Mouse (Mus musculus) embryonic facial prominence, embryonic 14.5 days (tissue): Measurements from ENCODE around the gene Git1. TPM values are rescaled to one million over a fixed set of nuclear protein-coding genes. Genes with fewer than 3 reads are reported as not detected.

Experiments used
- ATAC-seq: fragments of 200-750 bp; cut with Nextera tagmentation; 2 replicates; pipeline ENCODE4 v1.8.0; 2017; ENCODE audit warnings: low read depth, moderate number of reproducible peaks, moderate TSS enrichment
- DNase-seq: peaks from one replicate; pipeline ENCODE4 v3.0.0-alpha.2; 2015; ENCODE audit warnings: low spot score
- H3K27ac ChIP-seq: fragments of 300-500 bp; sonication (generic); replicated peaks from 2 replicates; pipeline ENCODE4 v1.5.1; 2014; ENCODE audit warnings: low read depth, mild to moderate bottlenecking, low read length, moderate library complexity
- H3K27me3 ChIP-seq: fragments of 300-500 bp; sonication (generic); replicated peaks from 2 replicates; pipeline ENCODE4 v1.6.1; 2014; ENCODE audit warnings: low read length; ENCODE audit not compliant: control insufficient read depth, insufficient read depth
- H3K36me3 ChIP-seq: fragments of 300-500 bp; sonication (generic); 2 replicates; pipeline ENCODE4 v1.6.1; 2014; ENCODE audit warnings: low read length, mixed read lengths; ENCODE audit not compliant: control insufficient read depth, insufficient read depth
- H3K4me1 ChIP-seq: fragments of 300-500 bp; sonication (generic); 2 replicates; pipeline ENCODE4 v1.6.1; 2014; ENCODE audit warnings: antibody characterized with exemption, low read length; ENCODE audit not compliant: control insufficient read depth, insufficient read depth
- H3K4me2 ChIP-seq: fragments of 300-500 bp; sonication (generic); 2 replicates; pipeline ENCODE4 v1.6.1; 2014; ENCODE audit warnings: low read depth, mild to moderate bottlenecking, low read length, moderate library complexity, mixed read lengths
- H3K4me3 ChIP-seq: fragments of 300-500 bp; sonication (generic); 2 replicates; pipeline ENCODE4 v1.5.1; 2014; ENCODE audit warnings: low read depth, mild to moderate bottlenecking, low read length
- H3K9ac ChIP-seq: fragments of 300-500 bp; sonication (generic); 2 replicates; pipeline ENCODE4 v1.6.1; 2014; ENCODE audit warnings: low read depth, mild to moderate bottlenecking, low read length, moderate library complexity, mixed read lengths
- H3K9me3 ChIP-seq: fragments of 300-500 bp; sonication (generic); 2 replicates; pipeline ENCODE4 v1.6.1; 2016; ENCODE audit warnings: low read length; ENCODE audit not compliant: control insufficient read depth
- WGBS: fragments of 180-500 bp; shearing (Covaris S2); extraction: QIAGEN DNeasy Blood & Tissue Kit; methylation state at CpG from one replicate; pipeline ENCODE4 v1.1.7; 2014; 5-methylcytosine and 5-hydroxymethylcytosine counted together
- polyA plus RNA-seq: library from polyadenylated mRNA; unstranded; fragments of >200 nt; fragmentation: Nextera tagmentation; extraction: Ambion mirVana; gene quantifications from 2 replicates; pipeline ENCODE4 v1.2.1, GENCODE M21; 2014

The Git1 gene
- polyA plus RNA-seq, 1 experiment from 2014 or later, result 15.1 TPM

- H3K4me1 ChIP-seq, result no peaks in the 10 kb centered on the region
- peaks cover 43% of the 10 kb centered on the region for H3K27me3 ChIP-seq
- no peak overlapping the region for H3K27ac ChIP-seq
- no peaks in the 10 kb centered on the region for H3K9me3 ChIP-seq
- no peak for DNase-seq
- peak overlapping the region; percentile 62 for H3K9ac ChIP-seq
- H3K4me3 ChIP-seq, result peak overlapping the region; percentile 55
- 0 out of 2 replicates have a peak, but pooled peaks cover 4% of the 10 kb centered on the region for H3K36me3 ChIP-seq
- 3% methylated on average over 6 of the region's 6 CpGs for WGBS
- H3K4me2 ChIP-seq, result peak overlapping the region; percentile 99
- ATAC-seq, result no peak
Observed at GRCm38 (mm10) chr11:77461856-77462255, 31.5 kb upstream of the Git1 start.

- peaks cover 50% of the 10 kb centered on the region for H3K27me3 ChIP-seq
- no peaks in the 10 kb centered on the region for H3K9me3 ChIP-seq
- DNase-seq (peak; percentile 51), ATAC-seq (peak; percentile 72)
- WGBS, result 1% methylated on average over 41 of the region's 73 CpGs
- 0 out of 2 replicates have a peak, but pooled peaks cover 3% of the 10 kb centered on the region for H3K4me1 ChIP-seq
- peak within 1 kb of the TSS; percentile 55 for H3K4me3 ChIP-seq
- peak within 1 kb of the TSS; percentile 99 for H3K4me2 ChIP-seq
- H3K9ac ChIP-seq, result peak within 1 kb of the TSS; percentile 62
- 0 out of 2 replicates have a peak, but pooled peaks cover 3% of the 10 kb centered on the region for H3K36me3 ChIP-seq
- H3K27ac ChIP-seq, result no peak within 1 kb of the TSS
Observed at GRCm38 (mm10) chr11:77462283-77463100, 30.9 kb upstream of the Git1 start, which contains the start of gene Coro6. Gene Coro6, plus strand, starts transcription at chr11:77462411.

- WGBS, result 40% methylated on average over 8 of the region's 8 CpGs
- DNase-seq, result no peak
- Histone ChIP-seq H3K9ac (no peak overlapping the region), H3K4me1 (0 out of 2 replicates have a peak, but pooled peaks cover 3% of the 10 kb centered on the region), H3K27ac (no peak overlapping the region), H3K36me3 (no peaks in the 10 kb centered on the region), H3K27me3 (peaks cover 55% of the 10 kb centered on the region), H3K4me3 (peak overlapping the region; percentile 55), H3K9me3 (no peaks in the 10 kb centered on the region), H3K4me2 (peak overlapping the region; percentile 99)
- ATAC-seq, result no peak
Observed at GRCm38 (mm10) chr11:77463101-77463445, 30.3 kb upstream of the Git1 start.

- H3K27me3 ChIP-seq, result peaks cover 62% of the 10 kb centered on the region
- H3K27ac ChIP-seq, result no peak overlapping the region
- WGBS, result 77% methylated on average over 10 of the region's 10 CpGs
- H3K9ac ChIP-seq, result no peak overlapping the region
- no peaks in the 10 kb centered on the region for H3K9me3 ChIP-seq
- no peaks in the 10 kb centered on the region for H3K36me3 ChIP-seq
- H3K4me1 ChIP-seq, result 0 out of 2 replicates have a peak, but pooled peaks cover 3% of the 10 kb centered on the region
- H3K4me3 ChIP-seq, result no peak overlapping the region
- ATAC-seq (no peak), DNase-seq (no peak)
- H3K4me2 ChIP-seq, result no peak overlapping the region
Observed at GRCm38 (mm10) chr11:77463786-77464185, 29.6 kb upstream of the Git1 start.

GRCm38 (mm10) chr11:77464684-77465083, 28.7 kb upstream of the Git1 start:
- no peak overlapping the region for H3K4me2 ChIP-seq
- no peaks in the 10 kb centered on the region for H3K36me3 ChIP-seq
- no peak overlapping the region for H3K27ac ChIP-seq
- no peak overlapping the region for H3K4me3 ChIP-seq
- 0 out of 2 replicates have a peak, but pooled peaks cover 3% of the 10 kb centered on the region for H3K4me1 ChIP-seq
- DNase-seq (peak; percentile 38), ATAC-seq (no peak)
- H3K9me3 ChIP-seq, result no peaks in the 10 kb centered on the region
- H3K9ac ChIP-seq, result no peak overlapping the region
- H3K27me3 ChIP-seq, result peaks cover 63% of the 10 kb centered on the region
- WGBS, result 40% methylated on average over 4 of the region's 4 CpGs

- Histone ChIP-seq H3K4me2 (no peak overlapping the region), H3K4me1 (0 out of 2 replicates have a peak, but pooled peaks cover 3% of the 10 kb centered on the region), H3K4me3 (no peak overlapping the region), H3K9me3 (no peaks in the 10 kb centered on the region), H3K9ac (no peak overlapping the region), H3K27ac (no peak overlapping the region), H3K27me3 (peaks cover 63% of the 10 kb centered on the region), H3K36me3 (no peaks in the 10 kb centered on the region)
- 70% methylated on average over 3 of the region's 3 CpGs for WGBS
- DNase-seq (no peak), ATAC-seq (no peak)
Observed at GRCm38 (mm10) chr11:77465111-77465510, 28.3 kb upstream of the Git1 start.

GRCm38 (mm10) chr11:77466544-77466943, 26.8 kb upstream of the Git1 start:
- no peak overlapping the region for H3K4me3 ChIP-seq
- ATAC-seq, result no peak

GRCm38 (mm10) chr11:77467157-77467556, 26.2 kb upstream of the Git1 start:
- DNase-seq (peak; percentile 53), ATAC-seq (peak; percentile 64)
- Histone ChIP-seq H3K27me3 (peaks cover 44% of the 10 kb centered on the region), H3K4me2 (peak overlapping the region; percentile 26), H3K27ac (no peak overlapping the region), H3K36me3 (peaks cover 15% of the 10 kb centered on the region), H3K4me1 (0 out of 2 replicates have a peak, but pooled peaks cover 3% of the 10 kb centered on the region), H3K9me3 (no peaks in the 10 kb centered on the region), H3K9ac (no peak overlapping the region), H3K4me3 (no peak overlapping the region)
- WGBS, result 5% methylated on average over 16 of the region's 25 CpGs

More at GRCm38 (mm10) chr11:77466544-77466943, 26.8 kb upstream of the Git1 start:
- Histone ChIP-seq H3K27me3 (peaks cover 50% of the 10 kb centered on the region), H3K4me1 (0 out of 2 replicates have a peak, but pooled peaks cover 3% of the 10 kb centered on the region), H3K27ac (no peak overlapping the region), H3K36me3 (peaks cover 9% of the 10 kb centered on the region), H3K4me2 (peak overlapping the region; percentile 26; the same call in 1 of the 2 replicates), H3K9me3 (no peaks in the 10 kb centered on the region), H3K9ac (no peak overlapping the region)
- DNase-seq, result no peak
- WGBS, result 27% methylated on average over 9 of the region's 9 CpGs
